Mouse (Mus musculus): ENCODE results near the gene Saa3.
"Not testable (repeated sequence)": the region's sequence is repeated elsewhere in the genome, so short reads cannot be mapped to it uniquely, and the experiment has no call there.

Gene Saa3

GRCm38 (mm10) chr7:46712250-46712649 lies 3.2 kb downstream of the Saa3 start:
- no peak for DNase-seq (ENCODE audit: low read depth)

DNA sequence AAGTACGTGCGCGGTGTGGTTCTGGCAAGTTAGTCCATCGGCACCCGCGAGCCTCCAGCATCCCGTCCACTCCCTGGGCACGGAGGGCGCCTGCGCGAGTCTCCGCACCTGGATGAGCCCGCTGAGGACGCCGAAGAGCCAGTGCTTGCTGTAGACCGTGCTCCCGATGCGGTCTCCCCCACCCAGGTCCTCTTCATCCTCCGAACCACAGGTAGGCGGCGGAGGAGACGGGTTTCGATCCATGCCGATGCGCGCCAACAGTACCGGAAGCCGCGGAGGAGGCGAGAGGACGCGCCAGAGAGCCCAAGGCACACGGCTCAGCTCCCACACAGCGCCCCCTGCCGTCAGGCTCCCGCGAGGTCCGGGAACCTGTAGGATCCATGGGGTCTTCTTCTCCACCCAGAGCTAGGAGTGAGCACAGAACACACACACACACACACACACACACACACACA lies 5.1 kb downstream of the Saa3 start, which contains the start of gene Saal1:
Gene Saal1 (minus strand): TSS at position 291 of the 455 bp plus-strand sequence.
- peak; percentile 96 for DNase-seq (ENCODE audit: low read depth)

DNA sequence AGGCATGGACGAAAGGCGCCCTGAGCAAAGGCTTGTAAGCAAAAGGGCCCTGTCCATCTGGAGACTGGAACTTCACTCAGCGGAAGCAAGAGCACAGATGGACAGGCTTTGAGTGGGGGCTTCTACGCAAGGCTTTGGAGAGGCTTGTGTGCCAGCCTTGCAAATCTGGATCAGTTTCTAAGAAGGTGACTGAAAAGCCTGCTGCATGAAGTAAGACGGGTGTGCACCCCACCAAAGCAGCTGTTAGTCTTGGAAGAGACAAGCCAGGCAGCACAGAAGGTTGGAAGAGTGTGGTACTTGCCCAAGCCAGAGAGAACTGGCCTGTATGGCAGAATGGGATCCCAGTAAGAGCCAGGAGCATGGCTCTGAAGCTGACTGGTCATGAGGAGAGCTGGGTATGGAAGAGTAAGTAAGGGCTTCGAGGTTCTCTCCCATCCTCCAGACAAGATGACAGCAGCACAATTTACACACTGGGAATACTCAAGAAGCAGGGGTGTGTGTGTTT lies 14.9 kb downstream of the Saa3 start:
- DNase-seq (ENCODE audit: low read depth), result no peak

DNA sequence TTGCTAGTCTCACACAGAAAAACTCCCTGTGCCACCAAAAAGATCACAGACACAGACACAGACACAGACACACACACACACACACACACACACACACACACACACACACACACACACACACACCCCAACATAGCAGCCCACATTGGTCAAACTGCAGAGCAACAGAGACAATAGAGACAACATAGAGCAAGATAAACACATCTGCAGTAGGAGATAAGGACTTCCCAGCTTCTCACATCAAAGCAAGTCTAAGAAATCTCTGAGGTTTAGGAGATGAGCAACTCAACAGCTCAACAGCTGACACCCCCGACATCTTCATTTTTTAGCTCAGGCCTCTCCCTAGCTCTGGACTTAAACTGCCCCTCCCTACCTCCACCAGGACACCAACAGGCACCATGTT lies 18.7 kb downstream of the Saa3 start:
- no peak for DNase-seq (ENCODE audit: low read depth)

DNA sequence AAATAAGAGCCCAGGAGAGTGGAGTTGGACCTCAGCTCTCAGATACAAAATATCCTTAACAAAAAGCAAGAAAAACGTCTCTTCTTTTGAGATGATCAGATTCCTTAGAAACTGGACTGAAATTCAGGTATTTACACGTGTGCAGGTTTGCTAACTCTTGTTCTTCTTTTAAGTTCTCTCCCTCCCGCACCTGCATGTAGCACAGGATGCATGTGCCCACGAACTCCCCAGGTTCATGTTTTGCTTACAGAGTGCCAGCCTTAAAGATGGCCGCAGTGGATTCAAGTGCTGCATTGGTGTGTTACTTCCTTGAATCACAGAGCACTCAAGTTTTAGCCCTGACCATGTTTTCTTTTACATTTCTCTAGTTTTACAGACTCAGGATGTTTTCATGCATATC lies 28.7 kb downstream of the Saa3 start:
- no peak for DNase-seq (ENCODE audit: low read depth)

- DNase-seq (ENCODE audit: low read depth), result no peak
Measured at GRCm38 (mm10) chr7:46680732-46681131, 34.8 kb downstream of the Saa3 start.

- DNase-seq (ENCODE audit: low read depth), result not testable (repeated sequence)
Measured at GRCm38 (mm10) chr7:46679044-46679443, 36.5 kb downstream of the Saa3 start.

GRCm38 (mm10) chr7:46678417-46678816 lies 37.1 kb downstream of the Saa3 start:
- no peak for DNase-seq (ENCODE audit: low read depth)

DNA sequence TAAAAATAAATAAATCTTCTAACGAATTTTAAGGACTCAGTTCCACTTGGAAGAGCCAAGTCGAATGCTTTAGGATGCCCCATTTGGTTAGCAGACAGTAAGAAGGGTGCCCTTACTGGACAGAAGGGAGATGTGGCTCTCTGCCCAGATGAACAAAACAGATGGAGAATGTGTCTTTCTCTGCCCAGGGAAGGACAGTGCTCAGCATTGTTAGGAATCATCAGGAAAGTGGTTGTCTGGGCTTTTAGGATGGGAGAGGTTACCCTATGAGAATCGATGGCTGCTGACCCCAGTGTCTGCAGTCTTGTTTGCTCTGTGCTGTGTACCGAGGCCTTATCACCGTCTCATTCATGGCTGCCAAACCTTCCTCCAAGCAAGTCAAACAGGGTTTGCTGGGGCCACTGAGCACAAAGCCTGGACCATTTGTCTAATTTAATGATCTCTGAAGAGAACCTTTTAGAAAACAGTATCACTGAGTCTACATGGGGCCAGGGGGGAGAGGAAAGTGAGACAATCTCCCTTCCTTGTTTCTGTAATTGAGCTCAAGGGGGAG lies 38.6 kb downstream of the Saa3 start:
- no peak for DNase-seq (ENCODE audit: low read depth)

- no peak for DNase-seq (ENCODE audit: low read depth)
Measured at GRCm38 (mm10) chr7:46675886-46676285, 39.6 kb downstream of the Saa3 start.

GRCm38 (mm10) chr7:46675061-46675460 lies 40.4 kb downstream of the Saa3 start:
- no peak for DNase-seq (ENCODE audit: low read depth)

- peak; percentile 56 for DNase-seq (ENCODE audit: low read depth)
Measured at GRCm38 (mm10) chr7:46672160-46672672, 43.3 kb downstream of the Saa3 start, which contains the start of gene Tph1. Gene Tph1, minus strand, starts transcription at chr7:46672537.

DNA sequence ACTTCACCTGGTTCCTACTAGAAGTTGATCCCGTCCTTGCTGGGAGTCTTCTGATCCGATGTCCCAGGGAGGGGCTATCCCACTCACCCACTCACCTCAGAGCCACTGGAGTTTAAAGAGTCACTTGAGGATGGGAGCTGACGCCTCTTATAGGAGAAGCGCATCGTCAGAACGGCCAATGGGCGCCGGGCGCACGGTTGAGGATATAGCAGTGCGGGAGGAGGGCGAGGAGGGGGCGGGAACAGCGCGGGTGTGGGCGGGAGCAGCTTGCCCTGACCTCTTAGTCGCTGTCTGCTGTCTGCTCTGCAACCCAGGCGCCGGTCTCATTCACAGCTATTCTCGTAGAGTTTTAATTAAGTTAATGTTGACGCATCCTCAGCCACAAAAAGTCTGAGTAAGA lies 48.2 kb downstream of the Saa3 start:
- DNase-seq (ENCODE audit: low read depth), result no peak

GRCm38 (mm10) chr7:46665236-46665635 lies 50.3 kb downstream of the Saa3 start:
- peak; percentile 65 for DNase-seq (ENCODE audit: low read depth)
